Mouse (Mus musculus): ENCODE measurements at regions not wholly inside any gene's neighbourhood (a gene's known extent, or its start where the extent isn't known, plus 50 kb on each side); places are given as distances from the start of the nearest gene placed in this dataset.

DNA sequence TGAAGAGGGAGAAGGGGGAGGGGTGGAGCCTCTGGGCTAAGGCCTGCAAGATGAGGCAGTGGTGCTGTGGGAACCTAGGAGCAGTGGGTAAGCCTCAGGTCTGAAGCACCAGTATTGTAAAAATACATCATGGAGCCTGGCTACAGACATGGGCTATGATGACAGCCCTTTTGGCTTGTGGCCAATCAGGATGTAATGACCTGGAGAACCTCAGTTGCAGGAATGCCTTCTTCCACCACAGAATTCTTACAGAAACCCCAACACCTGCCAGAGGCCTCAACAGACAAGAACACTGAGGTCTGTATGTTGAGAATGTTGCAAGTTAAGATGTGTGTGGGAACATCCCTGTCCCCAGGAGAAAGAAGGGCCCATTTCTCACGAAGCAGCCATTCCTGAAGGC lies 172.1 kb downstream of the Mtx2 start:
- TF ChIP-seq CTCF (IDR thresholded peaks at IDR 0.05; ENCODE audit: extremely low read depth, insufficient read length, insufficient replicate concordance, low read depth, low read length) (no peak), POLR2A (IDR thresholded peaks at IDR 0.05; ENCODE audit: low read depth, low read length) (no peak)

Data from small intestine, adult 2 months (tissue).